Mouse (Mus musculus): Measurements from ENCODE around the gene Tspoap1.

The Tspoap1 gene

DNA sequence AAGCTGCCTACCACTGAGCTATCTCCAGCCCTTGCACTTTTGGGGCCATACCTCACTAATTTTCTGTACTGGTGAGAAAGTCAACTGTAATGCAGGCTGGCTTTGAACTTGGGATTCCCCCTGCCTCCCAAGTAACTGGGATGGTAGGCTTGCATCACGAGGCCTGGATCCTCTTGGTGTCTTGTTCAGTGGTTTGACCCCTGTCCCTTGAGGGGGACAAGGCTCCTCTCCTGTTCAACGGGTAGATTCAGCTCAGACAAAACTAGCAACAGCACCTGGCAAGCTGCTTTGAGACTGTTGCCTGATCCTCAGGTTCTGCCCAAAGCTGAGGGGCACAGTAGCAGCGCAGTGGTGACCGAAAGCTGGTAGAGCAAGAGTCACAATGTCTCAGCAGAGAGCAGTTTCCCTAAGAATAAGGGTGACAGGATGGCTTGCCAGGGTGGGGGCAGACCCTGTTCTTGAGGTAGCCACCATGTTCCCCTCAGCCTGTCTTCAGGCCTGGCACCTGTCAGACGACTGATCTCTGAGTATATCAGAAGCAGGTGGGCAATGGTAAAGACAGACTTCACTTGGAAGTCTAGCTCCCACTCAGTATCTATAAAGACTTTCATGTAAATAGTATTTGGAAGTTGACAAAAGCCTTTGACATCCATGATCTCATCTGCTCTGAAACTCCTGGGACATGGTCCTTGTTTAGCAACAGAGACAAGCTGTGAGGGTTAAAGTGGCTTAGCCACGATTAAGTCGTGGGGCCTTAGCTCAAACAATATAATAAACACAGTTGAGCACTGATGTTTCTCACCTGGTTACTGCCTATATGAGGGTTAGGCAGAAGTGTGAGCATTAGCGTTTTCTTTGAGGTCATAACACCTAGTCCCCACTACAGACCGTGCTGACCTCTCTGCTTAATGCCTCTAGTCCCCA lies 14.4 kb upstream of the Tspoap1 start:
- peak; percentile 46 for DNase-seq (ENCODE audit: low read depth)

GRCm38 (mm10) chr11:87747312-87747711 lies 13.0 kb upstream of the Tspoap1 start:
- peak; percentile 29 for DNase-seq (ENCODE audit: low read depth)

DNA sequence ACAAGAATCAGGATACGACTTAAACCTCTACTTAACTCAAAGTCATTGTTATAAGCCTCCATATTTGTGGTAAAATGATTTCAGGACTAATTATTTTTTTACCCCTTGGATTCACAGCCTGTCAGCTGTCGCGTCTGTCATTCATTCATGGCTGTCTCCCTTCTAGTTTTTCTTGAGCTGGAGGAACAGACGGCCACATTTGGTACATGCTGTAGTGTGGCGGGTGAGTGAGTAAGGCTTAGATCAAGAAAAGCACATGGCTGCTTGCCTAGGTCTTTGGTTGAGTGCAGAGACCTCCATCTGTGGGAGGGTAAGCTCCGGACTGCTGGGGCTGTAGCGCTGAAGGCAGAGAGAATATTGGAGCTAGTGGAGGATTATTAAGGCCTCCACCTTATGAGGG lies 12.6 kb upstream of the Tspoap1 start:
- DNase-seq (ENCODE audit: low read depth) = peak; percentile 52

DNA sequence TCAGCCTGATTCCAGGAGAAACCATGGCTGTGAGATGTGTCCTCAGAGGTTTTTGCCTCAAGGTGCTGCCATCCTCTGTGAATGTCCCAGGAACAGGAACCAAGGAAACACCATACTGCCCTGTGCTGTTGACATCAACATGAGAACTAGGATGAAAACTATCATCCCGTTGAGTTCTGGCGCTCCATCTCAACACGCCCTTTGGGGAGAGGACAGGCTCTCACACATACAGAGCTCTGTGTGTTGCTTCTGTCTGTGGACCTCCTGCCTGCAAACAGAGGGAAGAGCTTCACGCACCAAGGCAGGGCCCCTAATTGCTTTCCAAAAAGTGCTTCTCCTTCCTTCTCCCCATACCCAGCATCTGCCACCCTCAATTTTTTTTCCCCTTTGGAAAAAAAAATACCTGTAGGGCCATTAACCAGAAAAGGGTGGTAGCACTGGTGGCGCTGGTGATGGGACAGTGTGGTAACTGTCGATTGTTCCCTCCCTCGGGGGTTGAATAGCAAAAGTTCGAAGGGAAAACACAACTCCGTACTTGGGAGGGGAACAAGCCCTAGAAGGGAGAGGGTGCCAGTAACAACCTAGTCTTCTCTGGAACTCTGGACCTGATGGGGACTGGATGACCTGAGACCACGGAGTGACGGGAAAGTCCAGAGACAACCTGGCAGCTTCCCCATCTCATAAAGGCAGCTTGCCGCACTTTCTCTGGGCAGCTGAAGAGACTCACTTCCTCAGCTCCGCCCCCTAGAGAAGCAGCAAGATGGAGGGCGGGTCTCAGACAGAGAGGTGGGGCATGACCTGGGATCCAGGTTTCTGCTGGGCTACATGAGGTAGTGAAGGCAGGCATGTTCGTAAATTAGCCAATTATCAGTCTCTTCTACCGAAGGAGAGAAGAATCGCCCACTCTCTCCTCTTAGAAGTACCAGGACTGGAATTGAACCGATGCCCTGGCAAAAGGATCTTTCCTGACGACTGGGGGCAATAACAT lies 11.9 kb upstream of the Tspoap1 start:
- peak; percentile 96 for DNase-seq (ENCODE audit: low read depth)

- DNase-seq (ENCODE audit: low read depth) = peak; percentile 98
Measured at GRCm38 (mm10) chr11:87749192-87750042, 10.9 kb upstream of the Tspoap1 start.

GRCm38 (mm10) chr11:87750043-87750421 lies 10.3 kb upstream of the Tspoap1 start:
- no peak for DNase-seq (ENCODE audit: low read depth)

DNA sequence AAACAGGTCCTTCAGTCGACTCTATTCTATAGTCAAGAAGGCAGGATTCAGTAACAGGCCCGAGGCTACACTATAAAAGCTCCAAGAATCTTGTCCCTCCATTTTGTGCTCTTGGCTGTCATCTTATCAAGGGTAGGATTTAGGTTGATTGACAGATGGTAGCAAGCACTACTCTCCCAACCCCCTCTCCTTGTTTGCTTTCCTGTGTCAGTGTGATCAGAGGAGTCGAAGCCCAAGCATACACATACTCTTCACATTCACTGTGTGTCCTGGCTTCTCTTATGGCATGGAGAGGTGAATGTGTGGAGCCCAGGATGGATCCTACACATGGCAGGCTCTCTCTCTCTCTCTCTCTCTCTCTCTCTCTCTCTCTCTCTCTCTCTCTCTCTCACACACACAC lies 9.8 kb upstream of the Tspoap1 start:
- DNase-seq (ENCODE audit: low read depth) = peak; percentile 89

DNA sequence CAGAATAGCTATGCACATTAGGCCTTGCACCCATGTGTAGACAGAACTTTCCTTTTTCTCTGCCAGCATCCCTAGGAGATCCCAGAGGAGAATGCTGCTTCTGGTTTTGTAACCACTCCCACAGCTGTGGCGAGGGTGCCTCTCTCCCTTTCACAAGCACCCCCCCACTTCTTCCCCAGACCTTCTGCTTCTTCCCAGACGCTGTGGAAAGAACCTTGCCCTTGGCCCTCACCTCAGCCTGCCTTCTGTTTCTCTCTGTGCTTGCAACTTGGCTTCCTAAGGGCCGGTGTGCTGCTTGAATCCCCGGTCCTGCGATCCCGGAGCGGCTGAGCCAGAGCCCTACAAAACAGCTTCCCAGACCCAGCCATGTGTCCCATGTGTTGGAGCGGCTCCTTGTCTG lies 9.3 kb upstream of the Tspoap1 start:
- DNase-seq (ENCODE audit: low read depth) = peak; percentile 76

- peak; percentile 93 for DNase-seq (ENCODE audit: low read depth)
Measured at GRCm38 (mm10) chr11:87751491-87751966, 8.8 kb upstream of the Tspoap1 start.

DNA sequence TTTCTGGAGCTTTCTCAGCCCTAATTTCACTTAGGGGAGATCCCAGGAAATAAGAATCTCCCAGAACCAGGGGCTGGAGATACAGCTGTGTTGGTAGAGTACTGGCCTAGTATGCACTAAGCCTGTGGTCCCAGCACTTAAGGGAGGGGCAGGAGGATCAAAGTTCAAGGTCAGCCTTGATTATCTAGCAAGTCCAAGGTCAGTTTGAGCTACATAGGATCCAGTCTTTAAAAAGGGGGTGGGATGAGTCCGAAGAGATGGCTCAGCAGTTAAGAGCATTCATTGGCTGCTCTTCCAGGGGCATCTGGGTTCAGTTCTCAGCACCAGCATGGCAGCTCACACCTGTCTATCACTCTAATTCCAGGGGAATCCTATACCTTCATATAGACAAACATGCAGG lies 8.0 kb upstream of the Tspoap1 start:
- no peak for DNase-seq (ENCODE audit: low read depth)

DNA sequence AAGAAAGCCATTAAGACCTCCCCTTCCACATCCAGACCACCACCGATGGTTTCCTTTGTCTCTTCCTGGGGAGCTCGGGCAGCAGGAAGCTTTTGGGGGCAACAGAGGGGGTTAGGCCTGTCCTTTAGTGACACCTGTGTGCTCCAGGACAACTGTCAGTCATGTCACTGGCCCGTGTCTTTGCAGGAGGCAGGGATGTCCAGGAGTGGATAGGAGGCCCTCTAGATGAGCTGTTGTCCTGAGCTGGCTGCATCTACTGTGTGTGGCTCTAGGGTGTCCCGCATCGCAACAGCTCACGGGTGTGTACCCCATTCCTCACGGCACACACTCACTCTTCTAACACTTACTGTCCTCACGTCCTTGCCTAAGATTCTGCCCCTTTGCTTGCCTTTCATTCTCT lies 7.1 kb upstream of the Tspoap1 start:
- DNase-seq (ENCODE audit: low read depth) = no peak

DNA sequence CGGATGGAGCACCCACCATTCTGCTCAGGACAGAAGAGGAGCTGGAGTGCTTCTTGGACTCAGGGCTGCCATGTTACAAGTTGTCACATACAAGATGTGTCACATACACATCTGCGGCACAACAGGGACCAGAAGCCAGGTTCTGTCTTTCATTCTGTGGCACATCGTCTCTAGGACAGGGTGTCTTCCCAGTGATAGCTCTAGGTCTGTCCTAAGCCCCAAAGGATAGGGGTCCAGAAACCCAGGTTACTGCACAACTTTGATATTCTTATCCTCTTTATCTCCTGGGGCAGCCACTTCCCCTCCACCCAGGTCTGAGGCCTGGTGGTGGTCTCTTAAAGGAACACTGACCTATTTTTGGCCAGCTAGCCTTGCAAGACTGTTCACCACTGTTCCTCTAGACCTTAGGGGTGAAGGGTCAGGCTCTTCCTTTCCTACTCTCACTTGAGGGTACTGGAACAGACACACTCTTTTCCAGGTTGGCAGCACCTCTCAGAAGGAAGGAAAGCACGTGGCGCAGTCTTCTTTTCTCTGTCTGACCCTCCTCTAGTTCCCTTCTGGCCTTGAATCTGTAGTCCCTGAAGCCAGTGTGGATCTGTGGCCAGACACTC lies 6.3 kb upstream of the Tspoap1 start:
- DNase-seq (ENCODE audit: low read depth) = peak; percentile 68

- peak; percentile 93 for DNase-seq (ENCODE audit: low read depth)
Measured at GRCm38 (mm10) chr11:87754603-87755002, 5.7 kb upstream of the Tspoap1 start.

- peak; percentile 100 for DNase-seq (ENCODE audit: low read depth)
Measured at GRCm38 (mm10) chr11:87755360-87756017, 4.9 kb upstream of the Tspoap1 start.

DNA sequence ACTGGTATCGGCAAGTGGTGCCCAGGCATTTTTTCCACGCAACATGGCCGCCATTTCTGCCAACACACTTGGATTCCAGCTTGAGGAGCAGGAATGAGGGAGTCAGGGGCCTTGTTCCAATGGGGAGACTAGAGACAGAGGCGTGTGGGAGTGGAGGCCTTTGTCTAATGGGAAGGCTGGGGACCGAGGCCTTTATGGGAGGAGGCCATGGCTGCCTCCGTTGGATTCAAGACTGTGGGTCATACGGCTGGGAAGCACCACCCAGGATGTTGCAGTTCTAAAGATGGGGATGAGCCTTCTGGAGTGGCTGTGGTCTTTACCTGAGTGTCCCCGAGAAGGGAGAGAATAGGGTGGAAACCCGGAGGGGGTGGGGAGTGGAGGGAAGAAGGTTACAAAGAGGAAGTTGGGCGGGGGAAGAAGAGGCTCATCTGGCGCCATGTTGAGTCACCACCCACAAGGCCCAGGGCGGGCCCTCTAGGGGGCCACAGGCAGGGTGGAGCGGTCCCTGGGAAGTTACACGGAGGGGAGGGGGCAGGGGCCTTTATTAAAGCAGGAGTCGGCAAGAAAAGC lies 4.0 kb upstream of the Tspoap1 start:
- peak; percentile 89 for DNase-seq (ENCODE audit: low read depth)

DNA sequence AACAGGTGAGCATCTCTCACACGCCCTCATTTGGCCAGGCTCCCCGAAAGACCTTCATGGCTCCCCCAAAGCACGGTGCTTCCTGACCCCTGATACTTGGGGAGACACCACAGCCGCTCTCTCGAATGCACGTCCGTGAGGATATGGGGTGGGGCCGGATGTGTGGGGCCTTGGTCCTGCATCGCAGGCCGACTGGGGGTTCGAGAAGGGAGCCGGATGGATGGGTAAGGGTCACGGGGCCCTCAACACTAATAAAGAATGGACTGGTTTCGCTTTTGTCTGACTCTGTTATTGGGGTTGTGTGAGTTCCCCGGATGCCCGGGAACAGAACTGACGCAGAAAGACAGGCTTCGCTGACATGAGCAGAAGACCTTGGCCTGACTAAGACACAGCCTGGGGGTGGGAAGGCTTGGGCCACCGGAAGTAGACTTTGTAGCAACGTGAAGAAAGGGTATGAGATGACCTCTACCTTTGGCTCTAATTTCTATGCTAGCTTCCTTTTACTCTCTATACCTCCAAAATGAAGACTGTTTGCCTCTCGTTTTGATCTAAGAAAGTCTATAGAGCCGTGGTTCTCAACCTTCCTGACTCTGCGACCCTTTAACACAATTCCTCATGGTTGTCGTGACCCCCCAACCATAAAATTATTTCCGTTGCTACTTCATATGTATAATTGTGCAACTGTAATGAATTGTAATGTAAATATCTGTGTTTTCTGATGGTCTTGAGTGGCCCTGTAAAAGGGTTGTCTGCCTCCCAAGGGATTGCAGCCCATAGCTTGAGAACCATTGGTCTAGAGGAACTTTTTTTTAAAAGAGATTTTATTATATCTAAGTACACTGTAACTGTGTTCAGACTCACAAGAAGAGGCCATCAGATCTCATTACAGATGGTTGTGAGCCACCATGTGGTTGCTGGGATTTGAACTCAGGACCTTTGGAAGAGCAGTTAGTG lies 3.1 kb upstream of the Tspoap1 start:
- peak; percentile 84 for DNase-seq (ENCODE audit: low read depth)

GRCm38 (mm10) chr11:87758161-87758911 lies 2.0 kb upstream of the Tspoap1 start:
- peak; percentile 80 for DNase-seq (ENCODE audit: low read depth)

DNA sequence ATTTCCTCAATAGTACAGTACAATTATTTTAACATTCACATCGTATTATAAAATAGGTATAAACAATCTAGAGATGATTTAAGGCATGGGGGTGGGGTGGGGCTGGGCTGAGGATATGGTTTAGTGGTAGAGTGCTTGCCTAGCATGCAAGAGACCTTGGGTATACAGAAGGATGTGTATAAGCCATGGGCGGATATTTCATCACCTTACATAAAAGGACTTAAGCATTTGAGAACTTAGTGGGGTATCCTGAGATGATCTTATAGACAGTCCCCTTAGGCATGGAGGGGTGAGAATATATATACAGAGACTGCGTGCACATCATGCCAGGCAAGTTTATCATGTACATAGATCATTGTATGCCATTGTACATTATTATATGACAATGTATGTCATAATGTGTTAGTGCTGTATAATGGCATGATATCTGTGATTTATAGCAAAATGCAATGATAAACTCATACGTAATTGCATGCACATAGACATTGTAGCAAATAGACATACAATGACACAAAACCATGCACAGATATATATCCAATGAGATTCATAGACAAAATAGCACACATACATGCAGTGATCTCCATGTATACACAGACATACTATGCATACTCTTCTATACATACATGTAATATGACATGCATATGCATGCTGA lies 1.3 kb upstream of the Tspoap1 start:
- DNase-seq (ENCODE audit: low read depth) = no peak
